Mouse (Mus musculus) telencephalon, adult 2 months (tissue): ENCODE results near the gene Slc6a17.

Experiments used
- DNase-seq: peaks from one replicate; pipeline ENCODE4 v3.0.0-alpha.2; 2011; ENCODE audit warnings: low read depth, low spot score

Slc6a17 gene

GRCm38 (mm10) chr3:107468106-107468505, 49.7 kb downstream of the Slc6a17 start:
- DNase-seq, result no peak

- peak; percentile 46 for DNase-seq
Observed at GRCm38 (mm10) chr3:107466577-107466976, 51.2 kb downstream of the Slc6a17 start.

GRCm38 (mm10) chr3:107462160-107462559, 55.7 kb downstream of the Slc6a17 start:
- no peak for DNase-seq

GRCm38 (mm10) chr3:107459773-107460431, 57.9 kb downstream of the Slc6a17 start:
- DNase-seq, result no peak

GRCm38 (mm10) chr3:107459196-107459772, 58.5 kb downstream of the Slc6a17 start, which contains the start of gene Kcnc4:
Gene Kcnc4 (minus strand): TSS chr3:107459552.
- no peak for DNase-seq

GRCm38 (mm10) chr3:107458528-107459195, 59.2 kb downstream of the Slc6a17 start:
- no peak for DNase-seq

- DNase-seq, result no peak
Observed at GRCm38 (mm10) chr3:107458104-107458503, 59.7 kb downstream of the Slc6a17 start.

- DNase-seq, result no peak
Observed at GRCm38 (mm10) chr3:107454280-107454679, 63.5 kb downstream of the Slc6a17 start.

GRCm38 (mm10) chr3:107446822-107447221, 71.0 kb downstream of the Slc6a17 start:
- no peak for DNase-seq

GRCm38 (mm10) chr3:107443866-107444265, 74.0 kb downstream of the Slc6a17 start:
- no peak for DNase-seq

GRCm38 (mm10) chr3:107442191-107442590, 75.6 kb downstream of the Slc6a17 start:
- peak; percentile 75 for DNase-seq

- no peak for DNase-seq
Observed at GRCm38 (mm10) chr3:107441306-107441705, 76.5 kb downstream of the Slc6a17 start.

- no peak for DNase-seq
Observed at GRCm38 (mm10) chr3:107439280-107439679, 78.5 kb downstream of the Slc6a17 start.

- DNase-seq, result no peak
Observed at GRCm38 (mm10) chr3:107437666-107438065, 80.2 kb downstream of the Slc6a17 start.

GRCm38 (mm10) chr3:107436434-107436833, 81.4 kb downstream of the Slc6a17 start:
- DNase-seq, result no peak

GRCm38 (mm10) chr3:107433614-107434013, 84.2 kb downstream of the Slc6a17 start:
- DNase-seq, result no peak

GRCm38 (mm10) chr3:107431268-107431667, 86.5 kb downstream of the Slc6a17 start:
- no peak for DNase-seq

GRCm38 (mm10) chr3:107424258-107425041, 93.4 kb downstream of the Slc6a17 start:
- DNase-seq, result peak; percentile 87

GRCm38 (mm10) chr3:107420156-107420555, 97.7 kb downstream of the Slc6a17 start:
- no peak for DNase-seq
